Mouse (Mus musculus): ENCODE measurements around the gene G430095P16Rik. TPM values are rescaled to one million over a fixed set of nuclear protein-coding genes. Genes with fewer than 3 reads are reported as not detected.
A peak's percentile ranks its signal among the peaks of the same experiment; 100 is the strongest.

Gene G430095P16Rik
- polyA plus RNA-seq, 1 experiment, result 19.7 TPM

DNA sequence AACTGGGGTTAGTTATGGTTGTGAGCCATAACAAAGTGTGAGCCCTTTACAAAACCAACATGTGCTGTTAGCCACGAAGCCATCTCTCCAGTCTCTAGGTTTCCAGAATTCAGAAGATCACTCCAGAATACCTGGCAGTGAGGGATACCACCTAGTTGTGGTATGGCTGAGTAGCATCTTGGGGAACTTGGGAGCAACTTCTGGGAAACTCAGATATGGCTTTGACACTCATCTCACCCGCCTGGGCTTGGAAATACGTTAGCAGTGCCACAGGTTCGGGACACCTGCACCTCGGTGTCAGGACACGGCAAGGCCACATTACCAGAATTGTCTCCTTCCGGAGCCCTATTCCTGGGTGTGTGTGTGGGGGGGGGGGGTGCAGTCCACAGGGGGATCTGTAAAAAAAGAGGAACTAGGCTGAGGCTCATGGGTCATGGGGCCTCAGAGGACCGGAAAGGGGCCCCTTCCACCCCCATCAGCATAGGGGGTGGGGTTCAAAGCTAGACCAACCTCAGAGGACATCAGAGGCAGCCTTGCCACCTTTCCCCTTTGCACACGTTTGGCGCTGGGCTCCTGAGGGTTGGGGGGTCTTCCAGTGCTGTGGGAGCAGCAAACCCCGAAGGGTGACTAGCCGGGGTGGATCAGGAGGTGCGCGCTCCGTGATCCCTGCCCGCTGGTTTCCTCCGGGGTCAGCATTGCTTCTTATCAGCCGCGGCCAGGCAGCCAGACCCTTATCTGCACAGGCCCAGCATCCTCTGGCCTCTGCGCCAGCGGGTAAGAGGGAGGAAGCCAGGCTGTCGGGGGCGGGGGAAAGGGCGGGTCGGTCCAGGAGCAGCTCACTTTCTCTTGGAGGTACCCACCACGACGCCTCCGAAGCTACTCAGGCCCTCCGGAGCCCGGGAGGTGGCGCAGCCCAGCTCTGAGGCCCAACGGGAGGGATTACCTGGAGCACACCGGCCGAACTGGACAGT, 21.6 kb upstream of the G430095P16Rik start, which contains the start of gene Lyl1:
TSS of gene Lyl1 (plus strand) at position 517 of the 971 bp plus-strand sequence.
- Histone ChIP-seq H3K9me3 (no peaks in the 10 kb centered on the region), H3K4me3 (replicated peaks) (peak within 1 kb of the TSS; percentile 91), H3K4me1 (peaks cover 79% of the 10 kb centered on the region), H3K36me3 (replicated peaks; ENCODE audit: low read length) (peaks cover 73% of the 10 kb centered on the region), H3K27me3 (replicated peaks) (no peaks in the 10 kb centered on the region)
- TF ChIP-seq FLI1 (IDR thresholded peaks at IDR 0.05; ENCODE audit: low read length) (peak; percentile 76; the same call in 1 of the 2 replicates), GATA1 (IDR thresholded peaks at IDR 0.05; ENCODE audit: borderline replicate concordance, low read length) (peak; percentile 100)

DNA sequence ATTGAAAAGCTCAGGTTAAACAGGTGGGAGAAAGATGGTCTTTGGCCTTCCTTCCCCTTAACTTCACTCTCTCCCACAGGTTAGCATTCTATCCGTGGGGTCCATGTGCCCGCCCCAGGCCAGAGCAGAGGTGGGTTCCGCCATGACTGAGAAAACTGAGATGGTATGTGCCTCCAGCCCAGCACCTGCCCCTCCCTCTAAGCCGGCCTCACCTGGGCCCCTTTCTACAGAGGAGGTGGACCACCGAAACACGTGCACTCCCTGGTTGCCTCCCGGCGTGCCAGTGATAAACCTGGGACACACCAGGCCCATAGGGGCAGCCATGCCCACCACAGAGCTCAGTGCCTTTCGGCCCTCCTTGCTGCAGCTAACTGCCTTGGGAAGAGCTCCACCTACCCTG, 20.2 kb upstream of the G430095P16Rik start:
- Histone ChIP-seq H3K27me3 (replicated peaks) (no peaks in the 10 kb centered on the region), H3K9me3 (no peaks in the 10 kb centered on the region), H3K4me3 (replicated peaks) (peak overlapping the region; percentile 91), H3K4me1 (peaks cover 85% of the 10 kb centered on the region), H3K36me3 (replicated peaks; ENCODE audit: low read length) (peaks cover 59% of the 10 kb centered on the region)
- no peak for TF ChIP-seq GATA1 (IDR thresholded peaks at IDR 0.05; ENCODE audit: borderline replicate concordance, low read length)
- TF ChIP-seq FLI1 (IDR thresholded peaks at IDR 0.05; ENCODE audit: low read length), result no peak

DNA sequence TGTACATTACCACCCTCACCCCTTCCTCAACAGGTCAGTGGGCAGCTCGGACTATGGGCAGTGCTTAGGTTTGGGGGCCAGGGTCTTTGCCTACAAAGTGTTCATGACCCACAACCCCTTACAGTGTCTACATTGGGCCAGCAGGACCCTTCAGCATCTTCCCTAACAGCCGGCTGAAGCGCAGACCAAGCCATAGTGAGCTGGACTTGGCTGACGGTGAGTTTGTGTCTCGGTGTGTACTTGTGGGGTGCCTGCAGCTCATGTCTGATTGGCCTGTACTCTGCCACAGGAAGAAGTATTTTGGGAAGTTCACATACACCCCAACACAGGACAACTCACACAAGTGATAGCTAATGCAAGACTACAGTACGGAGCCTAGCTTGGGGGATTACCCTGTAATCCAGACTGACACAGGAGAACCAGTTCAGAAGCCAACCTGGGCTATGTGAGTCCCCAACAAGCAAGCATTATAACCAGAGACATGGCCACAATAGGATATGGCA, 19.8 kb upstream of the G430095P16Rik start:
- Histone ChIP-seq H3K36me3 (replicated peaks; ENCODE audit: low read length) (peaks cover 55% of the 10 kb centered on the region), H3K4me3 (replicated peaks) (peak overlapping the region; percentile 91), H3K4me1 (peaks cover 85% of the 10 kb centered on the region), H3K9me3 (no peaks in the 10 kb centered on the region), H3K27me3 (replicated peaks) (no peaks in the 10 kb centered on the region)
- TF ChIP-seq GATA1 (IDR thresholded peaks at IDR 0.05; ENCODE audit: borderline replicate concordance, low read length), result no peak
- no peak for TF ChIP-seq FLI1 (IDR thresholded peaks at IDR 0.05; ENCODE audit: low read length)

DNA sequence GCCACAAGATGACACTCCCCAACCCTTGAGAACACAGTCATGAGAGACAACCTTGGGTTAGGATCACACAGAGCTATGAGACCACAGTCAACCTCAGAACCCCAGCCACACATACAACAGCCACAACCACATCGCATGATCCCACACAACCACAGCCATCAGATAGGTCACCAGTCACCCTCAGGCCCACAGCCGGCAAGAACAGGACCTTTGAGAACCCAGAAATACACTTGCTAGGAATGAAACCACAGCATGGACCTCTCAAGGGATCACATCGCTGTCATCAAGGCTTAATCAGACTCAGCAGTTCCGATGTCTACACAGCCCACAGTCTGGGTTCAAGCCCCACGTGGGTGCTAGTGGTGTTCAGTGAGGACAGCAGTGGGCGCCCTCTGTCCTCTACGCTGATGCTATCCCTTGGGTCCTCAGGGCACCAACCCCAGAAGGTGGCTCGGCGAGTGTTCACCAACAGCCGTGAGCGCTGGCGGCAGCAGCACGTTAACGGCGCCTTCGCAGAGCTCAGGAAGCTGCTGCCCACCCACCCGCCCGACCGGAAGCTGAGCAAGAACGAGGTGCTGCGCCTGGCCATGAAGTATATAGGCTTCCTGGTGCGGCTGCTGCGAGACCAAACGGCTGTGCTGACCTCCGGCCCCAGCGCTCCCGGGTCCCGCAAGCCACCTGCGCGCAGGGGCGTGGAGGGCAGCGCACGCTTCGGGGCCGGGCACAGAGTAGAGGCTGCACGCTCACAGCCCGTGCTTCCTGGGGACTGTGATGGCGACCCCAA, 19.1 kb upstream of the G430095P16Rik start:
- H3K4me1 ChIP-seq, result peaks cover 84% of the 10 kb centered on the region
- peaks cover 48% of the 10 kb centered on the region for H3K36me3 ChIP-seq (replicated peaks; ENCODE audit: low read length)
- no peaks in the 10 kb centered on the region for H3K9me3 ChIP-seq
- TF ChIP-seq GATA1 (IDR thresholded peaks at IDR 0.05; ENCODE audit: borderline replicate concordance, low read length) (peak; percentile 100), FLI1 (IDR thresholded peaks at IDR 0.05; ENCODE audit: low read length) (no peak)
- H3K27me3 ChIP-seq (replicated peaks), result no peaks in the 10 kb centered on the region
- peak overlapping the region; percentile 91 for H3K4me3 ChIP-seq (replicated peaks)

DNA sequence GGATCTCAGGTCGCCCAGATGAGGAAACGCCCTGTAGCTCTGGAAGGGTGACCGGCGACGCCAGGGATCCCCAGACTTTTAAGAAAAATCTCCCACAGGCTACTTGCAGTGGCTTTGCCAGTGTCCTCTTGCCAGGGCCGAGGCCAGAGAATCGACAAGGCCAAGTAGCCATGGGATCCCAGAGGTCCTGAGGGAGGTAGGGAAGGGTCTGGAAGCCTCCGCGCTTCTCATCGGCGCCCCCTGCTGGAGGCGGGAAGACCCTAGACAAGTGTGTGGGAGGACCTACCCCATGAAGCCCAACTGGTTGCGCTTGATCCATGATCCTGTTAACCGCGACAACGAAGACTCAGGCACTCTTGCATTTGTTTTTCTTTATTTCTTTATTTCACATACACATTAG, 18.5 kb upstream of the G430095P16Rik start:
- H3K4me1 ChIP-seq, result peaks cover 84% of the 10 kb centered on the region
- no peaks in the 10 kb centered on the region for H3K9me3 ChIP-seq
- peak overlapping the region; percentile 91 for H3K4me3 ChIP-seq (replicated peaks)
- peaks cover 41% of the 10 kb centered on the region for H3K36me3 ChIP-seq (replicated peaks; ENCODE audit: low read length)
- TF ChIP-seq GATA1 (IDR thresholded peaks at IDR 0.05; ENCODE audit: borderline replicate concordance, low read length), result no peak
- TF ChIP-seq FLI1 (IDR thresholded peaks at IDR 0.05; ENCODE audit: low read length), result no peak
- H3K27me3 ChIP-seq (replicated peaks), result no peaks in the 10 kb centered on the region

DNA sequence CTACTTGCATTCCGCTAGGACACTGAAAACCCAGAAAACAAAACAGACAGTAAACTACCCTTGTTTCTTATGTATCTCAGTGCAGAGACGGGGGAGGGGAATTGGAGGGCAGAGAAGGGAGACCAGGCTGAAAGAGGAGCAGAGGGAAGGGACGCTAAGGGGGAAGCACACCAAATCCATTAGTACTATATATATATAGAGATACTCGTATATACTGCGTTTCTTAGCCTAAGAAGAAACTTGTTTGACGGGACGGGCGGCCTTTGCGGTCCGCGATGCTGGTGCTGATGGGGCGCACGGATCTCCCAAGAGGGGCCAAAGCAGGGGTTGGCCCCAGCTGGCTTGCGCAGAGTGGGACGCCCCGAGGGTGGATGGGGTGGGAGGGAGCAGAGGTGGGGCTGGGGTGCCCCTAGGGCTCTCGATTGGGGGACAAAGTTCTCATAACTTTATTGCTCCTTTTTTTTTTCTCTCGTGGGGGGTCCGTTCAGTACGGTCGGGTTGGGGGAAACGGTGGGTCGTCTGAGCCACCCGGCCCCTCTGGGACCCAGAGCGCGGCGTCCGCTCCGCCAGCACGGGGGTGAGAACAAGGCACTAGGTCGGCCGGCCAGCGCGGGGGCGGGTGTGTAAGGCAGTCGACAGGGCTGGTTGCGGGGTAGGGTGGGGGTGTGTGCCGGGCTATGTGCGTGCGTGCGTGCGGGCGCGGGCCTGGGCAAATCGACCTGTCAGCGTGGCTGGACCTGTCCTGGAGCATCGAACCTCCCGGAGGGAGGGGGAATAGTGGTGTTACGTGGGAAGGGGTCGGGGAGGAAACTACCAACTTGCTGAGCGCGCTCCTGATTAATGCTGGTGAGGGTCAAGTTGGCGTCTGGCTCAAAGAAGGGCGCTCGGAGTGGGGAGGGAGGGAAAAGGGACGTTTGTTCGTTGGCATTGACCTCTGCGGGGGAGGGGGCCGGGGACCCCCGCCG, 17.7 kb upstream of the G430095P16Rik start:
- peaks cover 81% of the 10 kb centered on the region for H3K4me1 ChIP-seq
- peak overlapping the region; percentile 91 for H3K4me3 ChIP-seq (replicated peaks)

DNA sequence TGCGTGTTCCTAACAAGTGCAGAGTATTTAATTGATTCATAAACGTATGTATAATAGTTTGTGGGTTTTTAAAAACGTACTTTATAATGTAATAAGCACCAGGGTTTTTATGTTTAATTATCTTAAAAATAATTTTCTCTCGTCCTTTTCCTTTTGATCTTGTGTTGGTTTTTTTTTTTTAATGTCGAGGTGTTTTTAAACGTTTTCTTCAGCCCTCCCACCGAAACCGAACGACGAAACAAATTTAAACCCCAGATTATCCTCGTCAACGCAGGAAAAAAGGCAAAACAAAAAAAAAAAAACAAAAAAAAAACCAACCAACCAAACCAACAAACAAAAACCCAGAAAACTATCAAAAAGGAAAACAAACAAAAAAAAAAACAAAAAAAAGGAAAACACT, 16.8 kb upstream of the G430095P16Rik start:
- H3K4me1 ChIP-seq, result peaks cover 73% of the 10 kb centered on the region

More for the DNA sequence above, 17.7 kb upstream of the G430095P16Rik start:
- Histone ChIP-seq H3K36me3 (replicated peaks; ENCODE audit: low read length) (peaks cover 38% of the 10 kb centered on the region), H3K9me3 (no peaks in the 10 kb centered on the region), H3K27me3 (replicated peaks) (no peaks in the 10 kb centered on the region)
- TF ChIP-seq GATA1 (IDR thresholded peaks at IDR 0.05; ENCODE audit: borderline replicate concordance, low read length) (no peak), FLI1 (IDR thresholded peaks at IDR 0.05; ENCODE audit: low read length) (no peak)

DNA sequence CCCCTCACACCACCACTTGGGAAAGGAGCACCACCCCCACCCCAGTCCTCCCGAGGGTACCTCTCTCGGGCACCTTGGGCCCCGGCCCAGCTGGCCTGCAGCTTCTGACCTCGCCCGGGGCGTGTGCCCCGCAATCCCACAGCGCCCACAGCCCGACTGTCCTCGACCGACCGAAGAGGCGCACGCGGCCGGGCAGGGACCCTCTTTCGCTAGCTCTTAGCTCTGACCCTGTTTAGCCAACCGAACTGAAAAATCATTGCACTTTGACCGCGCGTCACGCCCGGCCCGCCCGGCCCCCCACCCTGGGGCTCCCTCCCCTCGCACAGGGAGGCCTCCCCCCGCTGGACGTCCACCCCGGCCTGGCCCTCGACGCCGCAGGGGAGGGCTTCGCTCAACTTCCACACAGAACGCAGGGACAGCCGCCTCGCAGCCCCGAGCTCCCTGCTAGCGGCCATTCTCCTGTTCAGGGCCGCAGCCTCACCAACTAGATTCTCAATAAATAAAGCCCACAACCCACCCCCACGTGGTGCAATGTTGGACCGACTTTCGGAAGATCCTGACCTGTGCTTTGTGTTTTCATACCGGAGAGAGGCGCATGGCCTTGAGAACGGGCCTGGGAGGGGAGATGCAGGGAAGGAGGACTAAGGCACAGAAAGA, 16.1 kb upstream of the G430095P16Rik start:
- Histone ChIP-seq H3K36me3 (replicated peaks; ENCODE audit: low read length) (peaks cover 43% of the 10 kb centered on the region), H3K9me3 (no peaks in the 10 kb centered on the region), H3K27me3 (replicated peaks) (no peaks in the 10 kb centered on the region), H3K4me1 (peaks cover 74% of the 10 kb centered on the region), H3K4me3 (replicated peaks) (peak overlapping the region; percentile 90)
- TF ChIP-seq GATA1 (IDR thresholded peaks at IDR 0.05; ENCODE audit: borderline replicate concordance, low read length) (no peak), FLI1 (IDR thresholded peaks at IDR 0.05; ENCODE audit: low read length) (no peak)

More for the DNA sequence above, 16.8 kb upstream of the G430095P16Rik start:
- Histone ChIP-seq H3K4me3 (replicated peaks) (peak overlapping the region; percentile 91), H3K9me3 (no peaks in the 10 kb centered on the region), H3K36me3 (replicated peaks; ENCODE audit: low read length) (peaks cover 39% of the 10 kb centered on the region), H3K27me3 (replicated peaks) (no peaks in the 10 kb centered on the region)
- TF ChIP-seq GATA1 (IDR thresholded peaks at IDR 0.05; ENCODE audit: borderline replicate concordance, low read length), result no peak
